Mouse (Mus musculus): ENCODE data around the gene 1700019A02Rik.

The 1700019A02Rik gene

GRCm38 (mm10) chr1:53187536-53187935 lies at the start of gene 1700019A02Rik:
Gene 1700019A02Rik (minus strand): TSS chr1:53187636.
- in situ Hi-C loops (cut with MboI; ENCODE audit: low pct_unique_long_range_greater_than_20kb in 1 of 2, low sequenced_read_pairs in 2 of 2, unreplicated experiment in 1 of 2), result no loop called here

GRCm38 (mm10) chr1:53226063-53226462 lies 38.6 kb upstream of the 1700019A02Rik start:
- in situ Hi-C loops (cut with MboI; ENCODE audit: low pct_unique_long_range_greater_than_20kb in 1 of 2, low sequenced_read_pairs in 2 of 2, unreplicated experiment in 1 of 2), result loop anchor here in 1 of 2 experiments (25.0 kb wide), 2 partner anchors 286 to 289 kb away; no protein-coding TSS in a partner anchor

DNA sequence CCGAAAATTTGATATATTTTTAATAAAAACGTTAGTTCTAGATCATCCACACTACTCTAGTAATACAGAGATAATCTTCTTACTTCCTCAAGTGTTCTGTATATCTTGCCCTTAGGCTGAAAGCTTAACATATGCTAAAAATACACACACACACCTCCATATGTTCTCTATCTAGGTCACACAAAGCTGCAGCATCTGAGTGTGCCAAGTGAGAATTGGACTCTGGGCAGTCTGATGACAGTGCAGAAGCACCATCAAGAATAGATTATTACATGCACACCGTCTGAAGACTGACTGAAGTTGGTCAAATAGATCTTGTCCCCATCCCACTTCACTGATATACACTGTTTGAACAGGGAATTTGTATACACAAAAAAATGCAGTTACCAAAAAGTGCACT lies 38.2 kb upstream of the 1700019A02Rik start:
- in situ Hi-C loops (cut with MboI; ENCODE audit: low pct_unique_long_range_greater_than_20kb in 1 of 2, low sequenced_read_pairs in 2 of 2, unreplicated experiment in 1 of 2), result loop anchor here in 1 of 2 experiments (25.0 kb wide), 2 partner anchors 287 to 288 kb away; no protein-coding TSS in a partner anchor

GRCm38 (mm10) chr1:53224775-53225174 lies 37.3 kb upstream of the 1700019A02Rik start:
- in situ Hi-C loops (cut with MboI; ENCODE audit: low pct_unique_long_range_greater_than_20kb in 1 of 2, low sequenced_read_pairs in 2 of 2, unreplicated experiment in 1 of 2), result loop anchor here in 1 of 2 experiments (25.0 kb wide), 2 partner anchors 287 to 288 kb away; no protein-coding TSS in a partner anchor

GRCm38 (mm10) chr1:53210136-53210535 lies 22.7 kb upstream of the 1700019A02Rik start:
- in situ Hi-C loops (cut with MboI; ENCODE audit: low pct_unique_long_range_greater_than_20kb in 1 of 2, low sequenced_read_pairs in 2 of 2, unreplicated experiment in 1 of 2), result no loop called here

- in situ Hi-C loops (cut with MboI; ENCODE audit: low pct_unique_long_range_greater_than_20kb in 1 of 2, low sequenced_read_pairs in 2 of 2, unreplicated experiment in 1 of 2), result no loop called here
Observed at GRCm38 (mm10) chr1:53203902-53204301, 16.5 kb upstream of the 1700019A02Rik start.

DNA sequence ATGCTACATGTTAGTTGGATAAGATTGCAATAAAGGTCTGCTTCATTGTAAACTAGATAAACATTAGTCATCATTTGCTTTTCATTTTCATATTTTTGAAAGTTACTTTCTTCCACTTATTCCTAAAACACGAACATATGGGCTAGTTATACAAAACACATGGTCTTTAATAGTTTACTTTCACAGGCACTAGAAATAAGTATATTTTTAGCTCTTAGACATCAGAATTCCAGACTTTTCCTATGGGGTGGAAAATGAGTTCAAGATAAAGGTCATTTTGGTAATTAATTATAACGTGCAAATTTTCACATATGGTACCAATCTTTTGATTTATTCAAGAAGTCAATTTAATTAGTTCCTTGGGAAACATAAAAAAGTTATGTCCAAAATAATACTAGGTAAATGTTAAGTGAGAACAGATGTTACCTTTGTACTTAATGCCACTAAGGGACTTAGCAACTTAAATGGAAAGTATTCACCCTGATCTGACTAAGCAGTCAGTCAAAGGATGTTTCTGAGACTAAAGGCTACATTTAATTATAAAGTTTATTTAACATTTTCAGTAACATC lies 14.3 kb upstream of the 1700019A02Rik start:
- in situ Hi-C loops (cut with MboI; ENCODE audit: low pct_unique_long_range_greater_than_20kb in 1 of 2, low sequenced_read_pairs in 2 of 2, unreplicated experiment in 1 of 2), result no loop called here

- in situ Hi-C loops (cut with MboI; ENCODE audit: low pct_unique_long_range_greater_than_20kb in 1 of 2, low sequenced_read_pairs in 2 of 2, unreplicated experiment in 1 of 2), result no loop called here
Observed at GRCm38 (mm10) chr1:53194536-53194935, 7.1 kb upstream of the 1700019A02Rik start.

DNA sequence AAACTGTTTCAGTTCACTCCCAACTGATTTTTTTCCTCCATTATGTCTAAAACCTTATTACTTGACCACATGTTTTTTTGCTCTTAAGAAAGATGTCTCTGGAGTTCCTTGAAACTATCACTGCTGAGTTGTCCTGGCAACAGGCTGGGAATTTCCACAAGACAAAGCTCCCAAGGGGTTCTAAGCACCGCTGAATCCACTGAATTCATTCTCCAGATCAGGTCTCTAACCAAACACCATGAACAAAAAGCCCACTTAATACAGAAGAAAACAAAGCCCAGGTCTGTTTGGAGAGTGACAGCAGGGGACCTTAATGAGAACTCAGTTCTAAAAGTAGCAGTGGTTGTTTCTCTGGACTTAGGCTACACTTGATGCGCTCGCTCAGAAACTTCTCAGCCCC lies 3.8 kb upstream of the 1700019A02Rik start:
- in situ Hi-C loops (cut with MboI; ENCODE audit: low pct_unique_long_range_greater_than_20kb in 1 of 2, low sequenced_read_pairs in 2 of 2, unreplicated experiment in 1 of 2), result no loop called here

GRCm38 (mm10) chr1:53189620-53190019 lies 2.2 kb upstream of the 1700019A02Rik start:
- in situ Hi-C loops (cut with MboI; ENCODE audit: low pct_unique_long_range_greater_than_20kb in 1 of 2, low sequenced_read_pairs in 2 of 2, unreplicated experiment in 1 of 2), result no loop called here

DNA sequence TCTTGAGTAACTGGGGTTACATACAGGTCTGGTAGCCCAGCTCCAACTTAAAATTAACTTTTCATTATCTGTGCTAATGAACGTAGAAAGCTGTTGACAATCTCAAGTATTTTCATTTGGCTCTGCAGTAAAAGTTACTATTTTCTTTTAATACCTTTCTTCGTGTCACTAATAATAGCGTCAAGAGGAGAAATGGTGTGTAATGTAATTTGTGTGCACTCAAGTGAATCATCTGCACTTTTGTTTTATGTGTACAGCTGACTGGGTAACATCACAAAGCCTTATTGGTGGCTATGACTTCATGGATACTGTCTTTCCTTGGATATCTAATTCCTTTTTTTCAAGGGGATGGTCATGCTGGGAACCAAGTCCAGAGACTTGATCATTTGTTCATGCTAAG lies 1.1 kb downstream of the 1700019A02Rik start:
- in situ Hi-C loops (cut with MboI; ENCODE audit: low pct_unique_long_range_greater_than_20kb in 1 of 2, low sequenced_read_pairs in 2 of 2, unreplicated experiment in 1 of 2), result no loop called here

DNA sequence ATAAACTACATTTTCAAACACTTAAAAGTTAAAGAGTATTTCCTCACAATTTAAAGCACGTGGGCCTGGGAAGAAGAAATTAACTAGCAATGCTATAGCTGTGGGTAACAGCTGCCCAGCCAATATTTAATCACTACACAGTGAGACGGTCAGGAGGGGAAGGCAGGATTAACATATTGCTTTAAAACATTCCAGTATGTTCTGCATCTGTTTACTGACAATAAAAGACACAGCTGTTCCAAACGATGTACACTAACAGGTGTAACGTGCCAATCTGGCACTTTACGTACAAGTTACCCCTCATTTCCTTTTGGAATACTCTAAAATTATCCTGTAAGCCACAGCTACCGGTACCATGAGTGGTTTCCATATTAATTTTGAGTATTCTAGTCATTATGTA lies 29.7 kb downstream of the 1700019A02Rik start:
- in situ Hi-C loops (cut with MboI; ENCODE audit: low pct_unique_long_range_greater_than_20kb in 1 of 2, low sequenced_read_pairs in 2 of 2, unreplicated experiment in 1 of 2), result no loop called here

- in situ Hi-C loops (cut with MboI; ENCODE audit: low pct_unique_long_range_greater_than_20kb in 1 of 2, low sequenced_read_pairs in 2 of 2, unreplicated experiment in 1 of 2), result no loop called here
Observed at GRCm38 (mm10) chr1:53123066-53123465, 64.4 kb downstream of the 1700019A02Rik start.

DNA sequence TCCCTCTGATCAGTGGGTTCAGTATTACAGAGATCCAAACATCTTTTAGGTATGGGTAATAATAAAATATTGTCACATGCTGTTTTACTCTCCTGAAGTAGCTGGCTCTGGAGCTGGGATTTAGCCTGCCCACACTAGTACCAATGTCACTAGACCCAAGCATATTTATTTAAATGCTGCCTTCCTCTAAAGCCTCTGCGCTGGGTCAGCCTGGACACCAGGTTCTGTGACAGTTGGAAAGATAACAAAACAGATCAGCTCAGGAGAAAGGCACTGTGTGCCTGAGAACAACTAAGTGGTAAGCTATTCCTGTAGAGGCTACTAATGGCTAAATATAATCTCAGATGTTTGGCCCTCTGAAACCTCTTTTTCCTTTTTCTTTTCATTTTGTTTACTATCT lies 76.9 kb downstream of the 1700019A02Rik start:
- in situ Hi-C loops (cut with MboI; ENCODE audit: low pct_unique_long_range_greater_than_20kb in 1 of 2, low sequenced_read_pairs in 2 of 2, unreplicated experiment in 1 of 2), result no loop called here
